Mouse (Mus musculus) frontal cortex, adult 2 months (tissue): ENCODE measurements at regions not wholly inside any gene's neighbourhood (a gene's known extent, or its start where the extent isn't known, plus 50 kb on each side); places are given as distances from the start of the nearest gene placed in this dataset.

Experiments used
- DNase-seq, 2 experiments: peaks; one replicate each; pipeline ENCODE4 v3.0.0; 2022; ENCODE audit warnings: low spot score in 1 of 2; ENCODE audit errors: extremely low spot score in 1 of 2

GRCm38 (mm10) chr6:93497824-93498223, 554.5 kb upstream of the Adamts9 start:
- no peak for DNase-seq

- DNase-seq: peak in 1 of 2 experiments; percentile 25
These were observed 545.2 kb upstream of the Adamts9 start for GRCm38 (mm10) chr6:93488441-93488955.

- no peak for DNase-seq
These were observed 535.2 kb upstream of the Adamts9 start for GRCm38 (mm10) chr6:93478521-93478920.

- DNase-seq: no peak
These were observed 531.7 kb upstream of the Adamts9 start for GRCm38 (mm10) chr6:93474981-93475380.

GRCm38 (mm10) chr6:93467867-93468266, 524.6 kb upstream of the Adamts9 start:
- DNase-seq: no peak

- DNase-seq: no peak
These were observed 519.6 kb upstream of the Adamts9 start for GRCm38 (mm10) chr6:93462861-93463260.

- DNase-seq: no peak
These were observed 518.1 kb upstream of the Adamts9 start for GRCm38 (mm10) chr6:93461374-93461773.

- no peak for DNase-seq
These were observed 514.3 kb upstream of the Adamts9 start for GRCm38 (mm10) chr6:93457613-93458012.

- DNase-seq: peak; percentile 1 to 37
These were observed 513.2 kb upstream of the Adamts9 start for GRCm38 (mm10) chr6:93456383-93457033.

GRCm38 (mm10) chr6:93445568-93445967, 502.3 kb upstream of the Adamts9 start:
- no peak for DNase-seq

GRCm38 (mm10) chr6:93445124-93445523, 501.8 kb upstream of the Adamts9 start:
- DNase-seq: peak in 1 of 2 experiments; percentile 70

GRCm38 (mm10) chr6:93443766-93444557, 500.7 kb upstream of the Adamts9 start:
- DNase-seq: no peak

GRCm38 (mm10) chr6:93433446-93433845, 490.2 kb upstream of the Adamts9 start:
- no peak for DNase-seq

GRCm38 (mm10) chr6:93426141-93426540, 482.8 kb upstream of the Adamts9 start:
- peak in 1 of 2 experiments; percentile 16 for DNase-seq

- DNase-seq: no peak
These were observed 479.6 kb upstream of the Adamts9 start for GRCm38 (mm10) chr6:93422906-93423305.

GRCm38 (mm10) chr6:93422253-93422652, 479.0 kb upstream of the Adamts9 start:
- no peak for DNase-seq

- no peak for DNase-seq
These were observed 474.3 kb upstream of the Adamts9 start for GRCm38 (mm10) chr6:93417625-93418024.

GRCm38 (mm10) chr6:93416006-93416405, 472.7 kb upstream of the Adamts9 start:
- no peak for DNase-seq

- no peak for DNase-seq
These were observed 467.8 kb upstream of the Adamts9 start for GRCm38 (mm10) chr6:93411077-93411452.

GRCm38 (mm10) chr6:93410416-93411076, 467.3 kb upstream of the Adamts9 start:
- no peak for DNase-seq

GRCm38 (mm10) chr6:93398551-93398950, 455.3 kb upstream of the Adamts9 start:
- DNase-seq: no peak
